Comparison of ENCODE assay signal across 10 mouse cellular contexts in the genomic region with DNA sequence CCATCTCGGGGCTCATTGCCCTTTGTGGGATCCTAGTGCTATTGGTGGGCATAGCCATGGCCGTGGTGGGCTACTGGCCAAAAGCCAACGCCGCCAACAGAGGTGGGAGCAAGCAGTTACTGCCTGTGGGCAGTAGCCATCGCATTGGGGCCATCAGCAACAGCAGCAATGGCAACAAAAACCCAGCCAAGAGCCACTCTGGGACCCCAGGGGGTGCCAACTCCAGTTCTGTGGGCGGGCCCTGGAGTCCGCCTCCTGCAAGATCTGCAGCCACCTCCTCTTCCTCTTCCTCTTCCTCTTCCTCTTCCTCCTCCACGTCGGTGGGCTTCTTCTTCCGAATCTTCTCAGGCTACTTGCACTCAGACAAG. TPM values are rescaled to one million over a fixed set of nuclear protein-coding genes. Genes with fewer than 3 reads are reported as not detected.
A peak's percentile ranks its signal among the peaks of the same experiment; 100 is the strongest.
DNase-seq lines count a peak whose midpoint lies in the region; ATAC-seq lines count a peak whose summit lies in the region.
"Had no signal": no experiment of that assay in that cellular context is flagged by ENCODE, and none has a peak within 500 bp of the region (broad histone marks: within the 10 kb centered on the region; RNA-seq: fewer than 3 reads in every experiment).

No protein-coding gene starts in this region.

- peaks cover 35% of the 10 kb centered on the region for H3K4me1 ChIP-seq in heart, embryonic 15.5 days (replicated peaks)
- no peaks in the 10 kb centered on the region for H3K4me1 ChIP-seq in brown adipose tissue, adult 24 weeks (ENCODE audit: control insufficient read depth, insufficient read depth, insufficient read length, low read length)
- H3K4me1 ChIP-seq in forebrain, embryonic 15.5 days = peaks cover 26% of the 10 kb centered on the region
- peaks cover 13% of the 10 kb centered on the region for H3K4me1 ChIP-seq in midbrain, embryonic 11.5 days (ENCODE audit: control insufficient read depth, insufficient read depth, low read length)

- no peak for DNase-seq in heart, adult 9 months (ENCODE audit: low spot score in 2 of 2)
- peak; percentile 87 for DNase-seq in midbrain, embryonic 11.5 days (ENCODE audit: low spot score, missing footprints)
- no peak for DNase-seq in ovary, postnatal 10 days (ENCODE audit: low spot score)
- no peak for DNase-seq in layer of hippocampus, postnatal 36 days

- H3K27ac ChIP-seq in heart, embryonic 15.5 days = no peak overlapping the region
- H3K27ac ChIP-seq in brown adipose tissue, adult 24 weeks (replicated peaks; ENCODE audit: low read depth, low read length) = no peak overlapping the region
- no peak overlapping the region for H3K27ac ChIP-seq in forebrain, embryonic 15.5 days (replicated peaks)
- H3K27ac ChIP-seq in midbrain, embryonic 11.5 days (ENCODE audit: low read depth, low read length) = no peak overlapping the region

- no peak overlapping the region for H3K9ac ChIP-seq in heart, embryonic 15.5 days
- no peak overlapping the region for H3K9ac ChIP-seq in forebrain, embryonic 15.5 days (replicated peaks)
- H3K9ac ChIP-seq in midbrain, embryonic 11.5 days (ENCODE audit: low read length) = no peak overlapping the region

- H3K4me3 ChIP-seq in heart, embryonic 15.5 days = peak overlapping the region; percentile 60
- peak overlapping the region; percentile 20 for H3K4me3 ChIP-seq in brown adipose tissue, adult 24 weeks (ENCODE audit: insufficient read depth, low read depth, low read length)
- H3K4me3 ChIP-seq in forebrain, embryonic 15.5 days = peak overlapping the region; percentile 54
- peak overlapping the region; percentile 52 for H3K4me3 ChIP-seq in midbrain, embryonic 11.5 days (ENCODE audit: low read depth, low read length)

- peak overlapping the region; percentile 99 for H3K4me2 ChIP-seq in heart, embryonic 15.5 days
- peak overlapping the region; percentile 99 for H3K4me2 ChIP-seq in forebrain, embryonic 15.5 days (replicated peaks)
- H3K4me2 ChIP-seq in midbrain, embryonic 11.5 days = peak overlapping the region; percentile 92

- peaks cover 81% of the 10 kb centered on the region for H3K27me3 ChIP-seq in heart, embryonic 15.5 days
- peaks cover 13% of the 10 kb centered on the region for H3K27me3 ChIP-seq in forebrain, embryonic 15.5 days
- H3K27me3 ChIP-seq in midbrain, embryonic 11.5 days (ENCODE audit: control insufficient read depth, insufficient read depth, low read length) = peaks cover 36% of the 10 kb centered on the region

- H3K9me3 ChIP-seq in heart, embryonic 15.5 days (replicated peaks) = no peaks in the 10 kb centered on the region
- H3K9me3 ChIP-seq in forebrain, embryonic 15.5 days = no peaks in the 10 kb centered on the region
- no peaks in the 10 kb centered on the region for H3K9me3 ChIP-seq in midbrain, embryonic 11.5 days (ENCODE audit: control insufficient read depth, low read length)

- ATAC-seq in heart, embryonic 15.5 days (replicated peaks; ENCODE audit: insufficient number of reproducible peaks, insufficient read depth, low FRiP score, low read depth) = no peak
- ATAC-seq in forebrain, embryonic 15.5 days (replicated peaks) = no peak
- no peak for ATAC-seq in midbrain, embryonic 11.5 days (ENCODE audit: low FRiP score)
- ATAC-seq in megakaryocyte, adult 5-6 weeks (ENCODE audit: poor library complexity, severe bottlenecking) = no peak
- ATAC-seq: Patski had no signal

- 9% methylated on average over 10 of the region's 10 CpGs for WGBS in heart, embryonic 15.5 days
- WGBS in forebrain, embryonic 15.5 days = 20% methylated on average over 10 of the region's 10 CpGs
- 18% methylated on average over 10 of the region's 10 CpGs for WGBS in midbrain, embryonic 11.5 days

- H3K36me3 ChIP-seq in heart, embryonic 15.5 days = no peaks in the 10 kb centered on the region
- H3K36me3 ChIP-seq in forebrain, embryonic 15.5 days = no peaks in the 10 kb centered on the region
- H3K36me3 ChIP-seq in midbrain, embryonic 11.5 days (ENCODE audit: control insufficient read depth, insufficient read depth, low read length) = no peaks in the 10 kb centered on the region

RNA-seq across cellular contexts. Expression of gene Tmem200c, which starts 14.1 kb away (rescaled TPM):
- polyA plus RNA-seq in heart, embryonic 15.5 days (2015; fragmentation: Nextera tagmentation; extraction: Ambion mirVana) = 0.06 and 0.24 TPM in 2 replicates
- polyA plus RNA-seq in brown adipose tissue, adult 24 weeks (2012; ENCODE audit: insufficient read depth, insufficient read length, missing spikeins) = not detected in 2 replicates
- polyA plus RNA-seq in forebrain, embryonic 15.5 days (2015; fragmentation: Nextera tagmentation; extraction: Ambion mirVana) = 2.3 and 2.8 TPM in 2 replicates
- polyA plus RNA-seq in midbrain, embryonic 11.5 days (2014; fragmentation: Nextera tagmentation; extraction: Ambion mirVana) = 1.4 and 2.8 TPM in 2 replicates
- total RNA-seq in megakaryocyte, adult 5-6 weeks (2015) = not detected in 2 replicates
- total RNA-seq in megakaryocyte, adult 5-6 weeks (2017) = not detected in 2 replicates
- 1 to 10 TPM; 7.2 to 8.3 TPM for total RNA-seq in layer of hippocampus, postnatal 36 days (2021)
- total RNA-seq: megakaryocyte progenitor cell, adult 5-6 weeks had no signal
